Mouse (Mus musculus) NIH3T3 (cell line): ENCODE measurements at regions not wholly inside any gene's neighbourhood (a gene's known extent, or its start where the extent isn't known, plus 50 kb on each side); places are given as distances from the start of the nearest gene placed in this dataset.

Source experiments
- DNase-seq: peaks from one replicate; pipeline ENCODE4 v3.0.0-alpha.2; 2012; ENCODE audit warnings: low read depth

- DNase-seq = peak; percentile 57
These were observed 55.9 kb downstream of the C1ql2 start for GRCm38 (mm10) chr1:120396290-120396689.

GRCm38 (mm10) chr1:120403304-120403703 lies 62.9 kb downstream of the C1ql2 start:
- no peak for DNase-seq

GRCm38 (mm10) chr1:120416007-120416406 lies 75.6 kb downstream of the C1ql2 start:
- DNase-seq = no peak
